Mouse (Mus musculus) forebrain, embryonic 13.5 days (tissue): ENCODE measurements around the gene Jph4. TPM values are rescaled to one million over a fixed set of nuclear protein-coding genes. Genes with fewer than 3 reads are reported as not detected.

ENCODE experiments used
- ATAC-seq: fragments of 200-750 bp; cut with Nextera tagmentation; 2 replicates; pipeline ENCODE4 v1.8.0; 2017
- H3K27ac ChIP-seq: fragments of 300-500 bp; sonication (generic); 2 replicates; pipeline ENCODE4 v1.5.1; 2015; ENCODE audit warnings: inconsistent platforms, mild to moderate bottlenecking, moderate library complexity
- H3K27me3 ChIP-seq: fragments of 300-500 bp; sonication (generic); 2 replicates; pipeline ENCODE4 v1.6.1; 2015; ENCODE audit warnings: mild to moderate bottlenecking, inconsistent platforms
- H3K36me3 ChIP-seq: fragments of 300-500 bp; sonication (generic); 2 replicates; pipeline ENCODE4 v1.6.1; 2015; ENCODE audit warnings: mild to moderate bottlenecking, inconsistent platforms; ENCODE audit not compliant: poor library complexity, severe bottlenecking
- H3K4me1 ChIP-seq: fragments of 300-500 bp; sonication (generic); 2 replicates; pipeline ENCODE4 v1.6.1; 2015; ENCODE audit warnings: inconsistent platforms
- H3K4me2 ChIP-seq: fragments of 300-500 bp; sonication (generic); 2 replicates; pipeline ENCODE4 v1.6.1; 2015; ENCODE audit warnings: inconsistent platforms, mild to moderate bottlenecking, moderate library complexity
- H3K4me3 ChIP-seq: fragments of 300-500 bp; sonication (generic); 2 replicates; pipeline ENCODE4 v1.5.1; 2015; ENCODE audit warnings: mild to moderate bottlenecking, inconsistent platforms
- H3K9ac ChIP-seq: fragments of 300-500 bp; sonication (generic); 2 replicates; pipeline ENCODE4 v1.6.1; 2015; ENCODE audit warnings: mild to moderate bottlenecking, inconsistent platforms
- H3K9me3 ChIP-seq: fragments of 300-500 bp; sonication (generic); replicated peaks from 2 replicates; pipeline ENCODE4 v1.6.1; 2016; ENCODE audit warnings: inconsistent platforms
- WGBS: fragments of 180-500 bp; shearing (Covaris S2); methylation state at CpG from one replicate; pipeline ENCODE4 v1.1.7; 2015; 5-methylcytosine and 5-hydroxymethylcytosine counted together
- polyA plus RNA-seq: library from polyadenylated mRNA; unstranded; fragments of >200 nt; fragmentation: Nextera tagmentation; extraction: Ambion mirVana; gene quantifications from 2 replicates; pipeline ENCODE4 v1.2.1, GENCODE M21; 2015

Gene Jph4
- polyA plus RNA-seq, 1 experiment from 2014 or later = 17.7 TPM

- H3K4me2 ChIP-seq = peak overlapping the region; percentile 98
- peaks cover 53% of the 10 kb centered on the region for H3K4me1 ChIP-seq
- under 1% methylated on average over 72 of the region's 78 CpGs for WGBS
- ATAC-seq = peak; percentile 39
- H3K27me3 ChIP-seq = peaks cover 31% of the 10 kb centered on the region
- peaks cover 11% of the 10 kb centered on the region for H3K36me3 ChIP-seq
- H3K4me3 ChIP-seq = peak overlapping the region; percentile 76
- H3K9me3 ChIP-seq = no peaks in the 10 kb centered on the region
- H3K9ac ChIP-seq = peak overlapping the region; percentile 87
- peak overlapping the region; percentile 88 for H3K27ac ChIP-seq
Measured at GRCm38 (mm10) chr14:55114759-55115701, 1.7 kb downstream of the Jph4 start.

- peaks cover 62% of the 10 kb centered on the region for H3K4me1 ChIP-seq
- no peak for ATAC-seq
- H3K4me3 ChIP-seq = peak overlapping the region; percentile 76
- H3K36me3 ChIP-seq = peaks cover 11% of the 10 kb centered on the region
- H3K9me3 ChIP-seq = no peaks in the 10 kb centered on the region
- H3K9ac ChIP-seq = peak overlapping the region; percentile 87
- H3K27ac ChIP-seq = peak overlapping the region; percentile 88; the same call in 1 of the 2 replicates
- peaks cover 34% of the 10 kb centered on the region for H3K27me3 ChIP-seq
- H3K4me2 ChIP-seq = peak overlapping the region; percentile 98
- WGBS = 12% methylated on average over 26 of the region's 26 CpGs
Measured at GRCm38 (mm10) chr14:55113975-55114645, 2.6 kb downstream of the Jph4 start.

- H3K27ac ChIP-seq = no peak overlapping the region
- H3K9me3 ChIP-seq = no peaks in the 10 kb centered on the region
- no peak for ATAC-seq
- whole genome bisulfite sequencing = 79% methylated on average over 51 of the region's 51 CpGs
- H3K4me2 ChIP-seq = peak overlapping the region; percentile 98
- 0 out of 2 replicates have a peak overlapping the region, but pooled peaks have one; percentile 87 for H3K9ac ChIP-seq
- H3K27me3 ChIP-seq = peaks cover 34% of the 10 kb centered on the region
- peaks cover 69% of the 10 kb centered on the region for H3K4me1 ChIP-seq
- H3K4me3 ChIP-seq = peak overlapping the region; percentile 76
- H3K36me3 ChIP-seq = peaks cover 11% of the 10 kb centered on the region
Measured at GRCm38 (mm10) chr14:55113351-55113974, 3.3 kb downstream of the Jph4 start.

- H3K9ac ChIP-seq = no peak overlapping the region
- 81% methylated on average over 2 of the region's 2 CpGs for WGBS
- H3K27me3 ChIP-seq = peaks cover 30% of the 10 kb centered on the region
- H3K4me1 ChIP-seq = peaks cover 77% of the 10 kb centered on the region
- peaks cover 11% of the 10 kb centered on the region for H3K36me3 ChIP-seq
- H3K4me3 ChIP-seq = no peak overlapping the region
- H3K4me2 ChIP-seq = peak overlapping the region; percentile 14; the same call in 1 of the 2 replicates
- H3K9me3 ChIP-seq = no peaks in the 10 kb centered on the region
- no peak overlapping the region for H3K27ac ChIP-seq
- no peak for ATAC-seq
Measured at GRCm38 (mm10) chr14:55111720-55112119, 5.0 kb downstream of the Jph4 start.

GRCm38 (mm10) chr14:55110076-55110475, 6.7 kb downstream of the Jph4 start:
- no peak overlapping the region for H3K4me3 ChIP-seq
- peaks cover 30% of the 10 kb centered on the region for H3K27me3 ChIP-seq
- H3K4me1 ChIP-seq = peaks cover 75% of the 10 kb centered on the region
- no peak for ATAC-seq
- peak overlapping the region; percentile 41; the same call in 1 of the 2 replicates for H3K4me2 ChIP-seq
- H3K27ac ChIP-seq = peak overlapping the region; percentile 7; the same call in 1 of the 2 replicates
- peak overlapping the region; percentile 30; the same call in 1 of the 2 replicates for H3K9ac ChIP-seq
- H3K9me3 ChIP-seq = no peaks in the 10 kb centered on the region
- WGBS = 45% methylated on average over 9 of the region's 9 CpGs
- H3K36me3 ChIP-seq = peaks cover 11% of the 10 kb centered on the region

GRCm38 (mm10) chr14:55109048-55109873, 7.5 kb downstream of the Jph4 start:
- no peaks in the 10 kb centered on the region for H3K9me3 ChIP-seq
- peak overlapping the region; percentile 41 for H3K4me2 ChIP-seq
- peaks cover 11% of the 10 kb centered on the region for H3K36me3 ChIP-seq
- peaks cover 28% of the 10 kb centered on the region for H3K27me3 ChIP-seq
- peak overlapping the region; percentile 49 for H3K9ac ChIP-seq
- H3K4me3 ChIP-seq = no peak overlapping the region
- H3K27ac ChIP-seq = peak overlapping the region; percentile 86
- ATAC-seq = no peak
- WGBS = 8% methylated on average over 21 of the region's 21 CpGs
- H3K4me1 ChIP-seq = peaks cover 75% of the 10 kb centered on the region

- H3K9me3 ChIP-seq = no peaks in the 10 kb centered on the region
- ATAC-seq = peak; percentile 85
- peaks cover 19% of the 10 kb centered on the region for H3K27me3 ChIP-seq
- peak overlapping the region; percentile 51; the same call in 1 of the 2 replicates for H3K9ac ChIP-seq
- H3K27ac ChIP-seq = peak overlapping the region; percentile 86
- H3K4me3 ChIP-seq = no peak overlapping the region; the same call in 1 of the 2 replicates
- H3K4me2 ChIP-seq = peak overlapping the region; percentile 41
- 28% methylated on average over 9 of the region's 9 CpGs for WGBS
- peaks cover 66% of the 10 kb centered on the region for H3K4me1 ChIP-seq
- H3K36me3 ChIP-seq = peaks cover 7% of the 10 kb centered on the region; the same call in 1 of the 2 replicates
Measured at GRCm38 (mm10) chr14:55108202-55108870, 8.4 kb downstream of the Jph4 start.

GRCm38 (mm10) chr14:55106990-55107389, 9.7 kb downstream of the Jph4 start:
- no peak overlapping the region for H3K9ac ChIP-seq
- H3K27me3 ChIP-seq = 0 out of 2 replicates have a peak, but pooled peaks cover 12% of the 10 kb centered on the region
- 67% methylated on average over 8 of the region's 8 CpGs for WGBS
- H3K4me3 ChIP-seq = no peak overlapping the region
- ATAC-seq = no peak
- H3K4me2 ChIP-seq = no peak overlapping the region; the same call in 1 of the 2 replicates
- H3K9me3 ChIP-seq = no peaks in the 10 kb centered on the region
- H3K4me1 ChIP-seq = peaks cover 58% of the 10 kb centered on the region
- no peaks in the 10 kb centered on the region for H3K36me3 ChIP-seq
- H3K27ac ChIP-seq = no peak overlapping the region; the same call in 1 of the 2 replicates

- WGBS = 1% methylated on average over 39 of the region's 39 CpGs
- peak; percentile 62 for ATAC-seq
- no peaks in the 10 kb centered on the region for H3K9me3 ChIP-seq
- H3K9ac ChIP-seq = peak within 1 kb of the TSS; percentile 75
- peaks cover 53% of the 10 kb centered on the region for H3K4me1 ChIP-seq
- H3K4me3 ChIP-seq = peak within 1 kb of the TSS; percentile 42
- peak within 1 kb of the TSS; percentile 86 for H3K27ac ChIP-seq
- H3K4me2 ChIP-seq = peak within 1 kb of the TSS; percentile 88
- no peaks in the 10 kb centered on the region for H3K36me3 ChIP-seq
- 0 out of 2 replicates have a peak, but pooled peaks cover 8% of the 10 kb centered on the region for H3K27me3 ChIP-seq
Measured at GRCm38 (mm10) chr14:55105836-55106809, 10.6 kb downstream of the Jph4 start, which contains the start of gene Ap1g2. Gene Ap1g2 (minus strand): TSS chr14:55106593.
